In the genomic region with DNA sequence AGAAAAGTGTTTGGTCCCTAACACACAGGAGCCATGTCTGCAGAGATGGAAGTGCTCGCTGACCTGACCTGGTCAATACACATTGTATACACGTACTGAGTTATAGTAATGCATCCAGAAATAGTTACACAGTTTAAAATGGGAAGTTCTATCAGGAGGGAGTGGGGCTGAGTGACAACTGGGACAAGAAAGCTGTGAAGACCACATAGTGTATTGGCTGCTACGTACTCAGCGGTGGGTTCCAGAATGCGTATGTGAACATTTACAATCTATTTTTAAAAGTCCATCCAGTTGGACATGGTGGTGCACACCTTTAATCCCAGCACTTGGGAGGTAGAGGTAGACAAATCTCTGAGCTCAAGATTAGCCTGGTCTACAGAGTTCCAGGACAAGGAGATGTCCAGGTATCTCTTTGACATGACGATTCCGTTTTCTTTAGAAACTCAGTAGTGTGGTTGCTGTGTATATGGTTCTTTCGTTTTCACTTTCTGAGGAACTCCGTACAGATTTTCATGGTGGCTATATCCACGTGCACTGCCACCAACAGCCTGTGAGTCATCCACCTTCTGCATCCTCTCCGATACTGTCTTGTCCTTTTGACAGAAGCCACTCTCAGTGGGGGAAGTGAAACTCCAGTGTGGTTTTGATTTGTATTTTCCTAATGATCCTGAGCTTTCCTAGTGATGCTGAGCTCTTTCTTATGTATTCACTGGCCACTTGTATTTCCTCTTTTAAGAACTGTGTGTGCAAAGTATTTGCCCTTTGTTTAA, we compare ENCODE assay signal across 12 mouse cellular contexts.
DNase-seq lines count a peak whose midpoint lies in the region; ATAC-seq lines count a peak whose summit lies in the region.
"Had no signal": no experiment of that assay in that cellular context is flagged by ENCODE, and none has a peak within 500 bp of the region (broad histone marks: within the 10 kb centered on the region; RNA-seq: fewer than 3 reads in every experiment).

No protein-coding gene starts in this region.

- H3K4me3 ChIP-seq in megakaryocyte, embryonic 14.5 days (replicated peaks) = peak overlapping the region; percentile 80
- H3K4me3 ChIP-seq: kidney, embryonic 15.5 days; neural tube, embryonic 12.5 days had no signal

- H3K4me1 ChIP-seq in megakaryocyte, embryonic 14.5 days = peaks cover 41% of the 10 kb centered on the region
- H3K4me1 ChIP-seq: neural tube, embryonic 12.5 days had no signal

- no peaks in the 10 kb centered on the region for H3K9me3 ChIP-seq in megakaryocyte, embryonic 14.5 days
- H3K9me3 ChIP-seq: kidney, embryonic 15.5 days; neural tube, embryonic 12.5 days had no signal

- intact Hi-C loops in gastrocnemius, postnatal 36 days (cut with DNase I) = no loop called here

- H3K36me3 ChIP-seq in megakaryocyte, embryonic 14.5 days (replicated peaks; ENCODE audit: low read length) = no peaks in the 10 kb centered on the region
- H3K36me3 ChIP-seq: kidney, embryonic 15.5 days; neural tube, embryonic 12.5 days had no signal

- peak; percentile 3 for DNase-seq in adrenal gland, adult 8-10 months
- no peak for DNase-seq in adrenal gland, postnatal 4 days (ENCODE audit: low spot score in 2 of 2)
- DNase-seq in 416B (ENCODE audit: low read depth) = peak; percentile 68
- no peak for DNase-seq in gastrocnemius, postnatal 36 days
- no peak for DNase-seq in kidney, adult 18-20 months
- no peak for DNase-seq in neural tube, embryonic 10.5 days (ENCODE audit: extremely low spot score, low spot score)
- DNase-seq: cerebellum, postnatal 25 days; gastrocnemius, postnatal 25 days had no signal

- ATAC-seq in hematopoietic stem cell, adult 5-6 weeks (replicated peaks in 1 of 2; ENCODE audit: insufficient read depth in 1 of 2, low FRiP score in 2 of 2, low TSS enrichment in 1 of 2, low read depth in 1 of 2, poor library complexity in 2 of 2, severe bottlenecking in 2 of 2) = peak; percentile 69 to 80; a peak in 3 of 4 replicates

- H3K27me3 ChIP-seq in megakaryocyte, embryonic 14.5 days (replicated peaks) = peaks cover 8% of the 10 kb centered on the region
- H3K27me3 ChIP-seq: kidney, embryonic 15.5 days; neural tube, embryonic 12.5 days had no signal

Comparison
In these comparisons a context has a peak if more than half of its experiments do, and no peak if none do; other contexts are left out.
1. DNase-seq: peak in adrenal gland, adult 8-10 months (single experiment) and 416B (single experiment); none in adrenal gland, postnatal 4 days (0 of 2), gastrocnemius, postnatal 36 days (0 of 2), kidney, adult 18-20 months (single experiment) and neural tube, embryonic 10.5 days (single experiment).